Mouse (Mus musculus) monocyte, adult 5-6 weeks (primary cell): Measurements from ENCODE around the gene Tjp2. TPM values are rescaled to one million over a fixed set of nuclear protein-coding genes. Genes with fewer than 3 reads are reported as not detected.
A peak's percentile ranks its signal among the peaks of the same experiment; 100 is the strongest.
"Not testable (repeated sequence)": the region's sequence is repeated elsewhere in the genome, so short reads cannot be mapped to it uniquely, and the experiment has no call there.

Experiments
- ATAC-seq: fragments of 153-309, 156-312 bp; replicated peaks from 2 replicates; pipeline ENCODE4 v1.8.0; 2017; ENCODE audit warnings: mild to moderate bottlenecking; ENCODE audit not compliant: low TSS enrichment, insufficient number of reproducible peaks, severe bottlenecking, poor library complexity, low FRiP score
- total RNA-seq: library from RNA; stranded (forward); fragments of 200-1000, 200-491, 200-594 nt; gene quantifications from 3 replicates; pipeline ENCODE4 v1.2.3, GENCODE M21; 2017

Tjp2 gene
- total RNA-seq, 1 experiment from 2014 or later = 7.0 TPM

- no peak for ATAC-seq
Measured at GRCm38 (mm10) chr19:24194216-24194615, 30.6 kb downstream of the Tjp2 start.

- ATAC-seq = no peak
Measured at GRCm38 (mm10) chr19:24192946-24193345, 31.9 kb downstream of the Tjp2 start.

GRCm38 (mm10) chr19:24187791-24188190 is 37.0 kb downstream of the Tjp2 start:
- no peak for ATAC-seq

GRCm38 (mm10) chr19:24187358-24187757 is 37.5 kb downstream of the Tjp2 start:
- ATAC-seq = not testable (repeated sequence)

- no peak for ATAC-seq
Measured at GRCm38 (mm10) chr19:24183680-24184235, 41.1 kb downstream of the Tjp2 start.

- ATAC-seq = no peak
Measured at GRCm38 (mm10) chr19:24180415-24180814, 44.4 kb downstream of the Tjp2 start.

- ATAC-seq = no peak
Measured at GRCm38 (mm10) chr19:24178086-24178485, 46.7 kb downstream of the Tjp2 start.

GRCm38 (mm10) chr19:24176692-24177091 is 48.1 kb downstream of the Tjp2 start:
- peak; percentile 64; the same call in 1 of the 2 replicates for ATAC-seq

GRCm38 (mm10) chr19:24174896-24175295 is 49.9 kb downstream of the Tjp2 start:
- ATAC-seq = no peak

- peak; percentile 64 for ATAC-seq
Measured at GRCm38 (mm10) chr19:24173608-24174523, 51.0 kb downstream of the Tjp2 start.

GRCm38 (mm10) chr19:24173020-24173419 is 51.8 kb downstream of the Tjp2 start:
- ATAC-seq = no peak

GRCm38 (mm10) chr19:24168531-24168930 is 56.3 kb downstream of the Tjp2 start:
- no peak for ATAC-seq

GRCm38 (mm10) chr19:24166516-24167091 is 58.2 kb downstream of the Tjp2 start:
- ATAC-seq = peak; percentile 96

GRCm38 (mm10) chr19:24163974-24164373 is 60.9 kb downstream of the Tjp2 start:
- ATAC-seq = no peak

GRCm38 (mm10) chr19:24160460-24160859 is 64.4 kb downstream of the Tjp2 start:
- ATAC-seq = no peak

GRCm38 (mm10) chr19:24159751-24160150 is 65.1 kb downstream of the Tjp2 start:
- ATAC-seq = no peak

- ATAC-seq = no peak
Measured at GRCm38 (mm10) chr19:24159334-24159733, 65.5 kb downstream of the Tjp2 start.

- ATAC-seq = no peak
Measured at GRCm38 (mm10) chr19:24156067-24156455, 68.8 kb downstream of the Tjp2 start.

GRCm38 (mm10) chr19:24155395-24156066 is 69.3 kb downstream of the Tjp2 start:
- ATAC-seq = no peak
